12 mouse cellular contexts compared by ENCODE assay signal in genomic region chr6:24233626-24234025, GRCm38 (mm10).
"Had no signal": no experiment of that assay in that cellular context is flagged by ENCODE, and none has a peak within 500 bp of the region (broad histone marks: within the 10 kb centered on the region; RNA-seq: fewer than 3 reads in every experiment).

No protein-coding gene starts in this region.

- H3K27me3 ChIP-seq: limb, embryonic 12.5 days; liver, embryonic 13.5 days; lung, embryonic 15.5 days; midbrain, embryonic 12.5 days had no signal

- H3K27ac ChIP-seq: left cerebral cortex, adult 2 months; limb, embryonic 12.5 days; liver, embryonic 13.5 days; lung, embryonic 15.5 days; midbrain, embryonic 12.5 days had no signal

- H3K4me1 ChIP-seq: limb, embryonic 12.5 days; liver, embryonic 13.5 days; lung, embryonic 15.5 days; midbrain, embryonic 12.5 days had no signal

- H3K4me3 ChIP-seq: left cerebral cortex, adult 2 months; limb, embryonic 12.5 days; liver, embryonic 13.5 days; lung, embryonic 15.5 days; midbrain, embryonic 12.5 days had no signal

- DNase-seq: kidney, postnatal 10 days; kidney, postnatal 4 days; liver; liver, embryonic 13.5 days; liver, postnatal 0 days; lung, postnatal 14 days; right cerebral cortex, postnatal 14 days; thymus, postnatal 36 days had no signal
